12 mouse cellular contexts compared by ENCODE assay signal in genomic region chr8:5994846-5995245, GRCm38 (mm10).
A peak's percentile ranks its signal among the peaks of the same experiment; 100 is the strongest.
DNase-seq lines count a peak whose midpoint lies in the region; ATAC-seq and TF ChIP-seq lines count a peak whose summit lies in the region.
"Had no signal": no experiment of that assay in that cellular context is flagged by ENCODE, and none has a peak within 500 bp of the region (broad histone marks: within the 10 kb centered on the region; RNA-seq: fewer than 3 reads in every experiment).

No protein-coding gene starts in this region.

- H3K9ac ChIP-seq in heart, postnatal 0 days (replicated peaks; ENCODE audit: low read depth, low read length) = no peak overlapping the region
- no peak overlapping the region for H3K9ac ChIP-seq in lung, postnatal 0 days (replicated peaks; ENCODE audit: low read depth)
- H3K9ac ChIP-seq in stomach, postnatal 0 days (ENCODE audit: low read length) = no peak overlapping the region
- H3K9ac ChIP-seq in forebrain, embryonic 16.5 days (replicated peaks; ENCODE audit: low read depth, low read length) = no peak overlapping the region
- H3K9ac ChIP-seq: embryonic facial prominence, embryonic 15.5 days had no signal

- no peak for DNase-seq in heart, postnatal 0 days (ENCODE audit: low spot score)
- DNase-seq in heart, postnatal 4 days = no peak
- no peak for DNase-seq in lung, postnatal 0 days (ENCODE audit: low spot score)
- no peak for DNase-seq in lung, postnatal 14 days
- DNase-seq in cerebellum, adult 9-10 months = peak; percentile 6
- DNase-seq in stomach, postnatal 0 days (ENCODE audit: low spot score) = no peak
- no peak for DNase-seq in frontal cortex, adult 2 months (ENCODE audit: extremely low spot score in 1 of 2, low spot score in 1 of 2)
- DNase-seq: gastrocnemius, postnatal 14 days had no signal

- no peak for ATAC-seq in heart, postnatal 0 days (ENCODE audit: insufficient read depth, low read depth)
- ATAC-seq in lung, postnatal 0 days = no peak
- ATAC-seq in stomach, postnatal 0 days (ENCODE audit: low FRiP score, low TSS enrichment) = no peak
- ATAC-seq in forebrain, embryonic 16.5 days = no peak

- no peaks in the 10 kb centered on the region; the same call in 1 of the 2 replicates for H3K9me3 ChIP-seq in heart, postnatal 0 days (replicated peaks; ENCODE audit: control insufficient read depth, low read length)
- H3K9me3 ChIP-seq in lung, postnatal 0 days (ENCODE audit: low read length) = 0 out of 2 replicates have a peak, but pooled peaks cover 4% of the 10 kb centered on the region
- no peaks in the 10 kb centered on the region for H3K9me3 ChIP-seq in stomach, postnatal 0 days (ENCODE audit: control insufficient read depth, low read length)
- no peaks in the 10 kb centered on the region for H3K9me3 ChIP-seq in forebrain, embryonic 16.5 days (ENCODE audit: control insufficient read depth, low read length)
- H3K9me3 ChIP-seq: embryonic facial prominence, embryonic 15.5 days; G1E had no signal

- H3K4me1 ChIP-seq in heart, postnatal 0 days (ENCODE audit: control insufficient read depth, insufficient read depth) = no peaks in the 10 kb centered on the region
- no peaks in the 10 kb centered on the region for H3K4me1 ChIP-seq in lung, postnatal 0 days (ENCODE audit: insufficient read depth, low read depth, low read length)
- H3K4me1 ChIP-seq in stomach, postnatal 0 days (replicated peaks; ENCODE audit: control insufficient read depth, insufficient read depth) = no peaks in the 10 kb centered on the region
- no peaks in the 10 kb centered on the region for H3K4me1 ChIP-seq in forebrain, embryonic 16.5 days (replicated peaks; ENCODE audit: control insufficient read depth, insufficient read depth, low read length)
- H3K4me1 ChIP-seq: embryonic facial prominence, embryonic 15.5 days had no signal

- TF ChIP-seq EP300 in heart, postnatal 0 days (IDR thresholded peaks at IDR 0.05; ENCODE audit: low read depth) = no peak
- TF ChIP-seq EP300 in lung, postnatal 0 days (IDR thresholded peaks at IDR 0.05) = no peak
- TF ChIP-seq EP300 in stomach, postnatal 0 days (optimal IDR thresholded peaks at IDR 0.05) = no peak

- no peak overlapping the region for H3K27ac ChIP-seq in heart, postnatal 0 days (ENCODE audit: low read depth)
- H3K27ac ChIP-seq in lung, postnatal 0 days (ENCODE audit: low read length) = no peak overlapping the region
- no peak overlapping the region for H3K27ac ChIP-seq in stomach, postnatal 0 days (replicated peaks)
- H3K27ac ChIP-seq in forebrain, embryonic 16.5 days (ENCODE audit: low read length) = no peak overlapping the region
- H3K27ac ChIP-seq: embryonic facial prominence, embryonic 15.5 days had no signal

- TF ChIP-seq CTCF in heart, postnatal 0 days (IDR thresholded peaks at IDR 0.05; ENCODE audit: low read depth) = peak; percentile 14; the same call in 1 of the 2 replicates
- peak; percentile 43 for TF ChIP-seq CTCF in lung, postnatal 0 days (IDR thresholded peaks at IDR 0.05)
- TF ChIP-seq CTCF in stomach, postnatal 0 days (IDR thresholded peaks at IDR 0.05; ENCODE audit: low read depth) = peak; percentile 54

- no peak overlapping the region for H3K4me2 ChIP-seq in heart, postnatal 0 days (ENCODE audit: low read depth, low read length)
- H3K4me2 ChIP-seq in lung, postnatal 0 days (replicated peaks; ENCODE audit: low read depth, low read length) = no peak overlapping the region
- H3K4me2 ChIP-seq in stomach, postnatal 0 days (replicated peaks; ENCODE audit: low read depth) = no peak overlapping the region
- H3K4me2 ChIP-seq in forebrain, embryonic 16.5 days (ENCODE audit: low read length) = no peak overlapping the region
- H3K4me2 ChIP-seq: embryonic facial prominence, embryonic 15.5 days; liver, embryonic 11.5 days had no signal

- 46% methylated on average over 6 of the region's 6 CpGs for WGBS in heart, postnatal 0 days
- 60% methylated on average over 6 of the region's 6 CpGs for WGBS in lung, postnatal 0 days
- 63% methylated on average over 6 of the region's 6 CpGs for WGBS in stomach, postnatal 0 days
- WGBS in forebrain, embryonic 16.5 days = 65% methylated on average over 6 of the region's 6 CpGs

- H3K27me3 ChIP-seq in heart, postnatal 0 days (ENCODE audit: control insufficient read depth, insufficient read depth, low read length) = no peaks in the 10 kb centered on the region
- no peaks in the 10 kb centered on the region for H3K27me3 ChIP-seq in lung, postnatal 0 days (replicated peaks; ENCODE audit: insufficient read depth, low read length)
- H3K27me3 ChIP-seq in stomach, postnatal 0 days (ENCODE audit: control insufficient read depth, insufficient read depth, low read length) = no peaks in the 10 kb centered on the region
- H3K27me3 ChIP-seq in forebrain, embryonic 16.5 days (replicated peaks; ENCODE audit: control insufficient read depth, insufficient read depth, low read length) = no peaks in the 10 kb centered on the region
- H3K27me3 ChIP-seq: embryonic facial prominence, embryonic 15.5 days had no signal

- H3K36me3 ChIP-seq in heart, postnatal 0 days (replicated peaks; ENCODE audit: control insufficient read depth, insufficient read depth, low read length) = no peaks in the 10 kb centered on the region
- H3K36me3 ChIP-seq in lung, postnatal 0 days (ENCODE audit: insufficient read depth, low read length) = no peaks in the 10 kb centered on the region
- no peaks in the 10 kb centered on the region for H3K36me3 ChIP-seq in stomach, postnatal 0 days (ENCODE audit: control insufficient read depth, insufficient read depth, low read length)
- H3K36me3 ChIP-seq in forebrain, embryonic 16.5 days (ENCODE audit: control insufficient read depth, insufficient read depth) = no peaks in the 10 kb centered on the region
- H3K36me3 ChIP-seq: embryonic facial prominence, embryonic 15.5 days; G1E had no signal

- no peak overlapping the region for H3K4me3 ChIP-seq in heart, postnatal 0 days (ENCODE audit: low read depth, low read length)
- H3K4me3 ChIP-seq in lung, postnatal 0 days (ENCODE audit: low read depth, low read length) = no peak overlapping the region
- H3K4me3 ChIP-seq in stomach, postnatal 0 days (ENCODE audit: low read depth, low read length) = no peak overlapping the region
- H3K4me3 ChIP-seq in forebrain, embryonic 16.5 days (replicated peaks; ENCODE audit: low read length) = no peak overlapping the region
- H3K4me3 ChIP-seq: embryonic facial prominence, embryonic 15.5 days had no signal
